Mouse (Mus musculus) kidney, embryonic 16.5 days (tissue): ENCODE measurements around the gene Mgme1. TPM values are rescaled to one million over a fixed set of nuclear protein-coding genes. Genes with fewer than 3 reads are reported as not detected.

Source experiments
- ATAC-seq: fragments of 200-750 bp; cut with Nextera tagmentation; 2 replicates; pipeline ENCODE4 v1.8.0; 2017; ENCODE audit warnings: moderate TSS enrichment; ENCODE audit not compliant: low FRiP score, low TSS enrichment
- H3K27ac ChIP-seq: fragments of 300-500 bp; sonication (generic); 2 replicates; pipeline ENCODE4 v1.5.1; 2014; ENCODE audit warnings: low read length
- H3K27me3 ChIP-seq: fragments of 300-500 bp; sonication (generic); 2 replicates; pipeline ENCODE4 v1.6.1; 2014; ENCODE audit warnings: low read length, control low read depth, mixed read lengths; ENCODE audit not compliant: insufficient read depth
- H3K36me3 ChIP-seq: fragments of 300-500 bp; sonication (generic); 2 replicates; pipeline ENCODE4 v1.6.1; 2014; ENCODE audit warnings: low read length, control low read depth, mixed read lengths; ENCODE audit not compliant: insufficient read depth
- H3K4me1 ChIP-seq: fragments of 300-500 bp; sonication (generic); 2 replicates; pipeline ENCODE4 v1.6.1; 2014; ENCODE audit warnings: low read length, control low read depth, mixed read lengths; ENCODE audit not compliant: insufficient read depth
- H3K4me2 ChIP-seq: fragments of 300-500 bp; sonication (generic); replicated peaks from 2 replicates; pipeline ENCODE4 v1.6.1; 2014; ENCODE audit warnings: low read depth, low read length
- H3K4me3 ChIP-seq: fragments of 300-500 bp; sonication (generic); 2 replicates; pipeline ENCODE4 v1.5.1; 2014; ENCODE audit warnings: mild to moderate bottlenecking, low read length
- H3K9ac ChIP-seq: fragments of 300-500 bp; sonication (generic); replicated peaks from 2 replicates; pipeline ENCODE4 v1.6.1; 2014; ENCODE audit warnings: low read length
- H3K9me3 ChIP-seq: fragments of 300-500 bp; sonication (generic); 2 replicates; pipeline ENCODE4 v1.6.1; 2016; ENCODE audit warnings: low read length, control low read depth
- WGBS: fragments of 180-500 bp; shearing (Covaris S2); extraction: QIAGEN DNeasy Blood & Tissue Kit; methylation state at CpG from one replicate; pipeline ENCODE4 v1.1.7; 2014; 5-methylcytosine and 5-hydroxymethylcytosine counted together
- polyA plus RNA-seq: library from polyadenylated mRNA; unstranded; fragments of >200 nt; fragmentation: Nextera tagmentation; extraction: Ambion mirVana; gene quantifications from 2 replicates; pipeline ENCODE4 v1.2.1, GENCODE M21; 2015

Gene Mgme1
- polyA plus RNA-seq, 1 experiment from 2014 or later: 29.8 TPM

DNA sequence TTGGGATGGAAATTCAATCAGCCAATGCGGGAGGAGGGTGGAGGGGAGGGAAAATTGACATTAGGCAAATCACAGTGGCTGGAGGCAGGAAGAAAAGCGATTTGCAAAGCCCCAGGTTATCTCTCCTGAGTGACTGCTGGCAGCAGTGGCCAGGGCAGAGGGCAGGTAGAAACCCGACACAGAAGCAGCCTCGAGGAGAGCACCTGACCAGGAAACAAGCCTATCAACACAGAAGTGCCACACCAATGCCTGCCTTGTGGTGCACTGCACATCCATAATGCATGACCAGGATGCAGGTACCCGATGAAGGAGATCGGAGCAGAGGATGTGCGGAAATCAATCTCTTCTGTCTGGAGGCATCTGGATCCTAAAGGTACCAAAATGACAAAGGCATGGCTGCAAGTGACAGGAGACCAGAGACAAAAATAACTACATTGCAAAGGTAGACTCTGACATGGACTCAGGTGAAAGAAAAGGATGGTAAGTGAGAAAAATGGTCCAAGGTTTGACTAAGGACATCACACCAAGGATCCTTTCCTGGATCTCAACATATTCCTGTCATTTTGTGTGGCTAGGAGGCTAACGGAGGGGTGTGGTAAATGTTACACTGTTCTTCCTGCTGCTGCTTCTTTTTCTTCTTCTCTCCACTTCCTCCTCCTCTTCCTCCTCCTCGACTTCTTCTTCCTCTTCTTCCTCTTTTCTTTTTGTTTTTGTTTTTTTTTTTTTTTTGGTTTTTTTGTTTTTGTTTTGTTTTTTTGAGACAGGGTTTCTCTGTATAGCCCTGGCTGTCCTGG, 33.5 kb upstream of the Mgme1 start:
- ATAC-seq: no peak
- WGBS: 49% methylated on average over 9 of the region's 9 CpGs

DNA sequence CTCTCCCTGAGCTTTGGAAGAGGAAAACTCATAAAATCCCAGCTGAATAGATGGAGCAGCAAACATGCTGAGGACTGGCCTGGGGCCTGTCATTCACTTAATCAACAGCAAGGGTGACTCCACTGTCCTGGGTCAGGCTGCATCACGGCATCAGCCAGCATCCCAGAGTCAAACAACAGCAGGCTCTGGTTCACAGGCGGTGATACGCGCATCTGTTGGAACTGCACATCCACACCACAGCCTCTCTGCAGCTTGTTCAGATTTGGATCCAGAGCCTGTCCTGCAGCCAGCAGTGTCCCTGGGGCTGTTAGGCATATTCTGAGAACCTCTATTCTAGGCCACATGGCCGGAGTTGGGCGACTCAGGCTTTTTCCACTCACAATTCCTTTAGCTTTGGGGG, 32.1 kb upstream of the Mgme1 start:
- no peak overlapping the region for H3K9ac ChIP-seq
- WGBS: 75% methylated on average over 6 of the region's 6 CpGs
- 0 out of 2 replicates have a peak, but pooled peaks cover 2% of the 10 kb centered on the region for H3K4me1 ChIP-seq
- no peaks in the 10 kb centered on the region for H3K36me3 ChIP-seq
- no peaks in the 10 kb centered on the region for H3K27me3 ChIP-seq
- peaks cover 4% of the 10 kb centered on the region; the same call in 1 of the 2 replicates for H3K9me3 ChIP-seq
- no peak overlapping the region for H3K4me2 ChIP-seq
- H3K27ac ChIP-seq: no peak overlapping the region
- no peak for ATAC-seq
- H3K4me3 ChIP-seq: no peak overlapping the region

More for the DNA sequence above, 33.5 kb upstream of the Mgme1 start:
- Histone ChIP-seq H3K4me2 (no peak overlapping the region), H3K27ac (no peak overlapping the region), H3K9ac (no peak overlapping the region), H3K4me3 (no peak overlapping the region), H3K4me1 (0 out of 2 replicates have a peak, but pooled peaks cover 2% of the 10 kb centered on the region), H3K36me3 (no peaks in the 10 kb centered on the region), H3K27me3 (no peaks in the 10 kb centered on the region), H3K9me3 (peaks cover 4% of the 10 kb centered on the region; the same call in 1 of the 2 replicates)

GRCm38 (mm10) chr2:144239318-144239717, 31.1 kb upstream of the Mgme1 start:
- no peaks in the 10 kb centered on the region for H3K27me3 ChIP-seq
- 74% methylated on average over 2 of the region's 2 CpGs for WGBS
- ATAC-seq: no peak

DNA sequence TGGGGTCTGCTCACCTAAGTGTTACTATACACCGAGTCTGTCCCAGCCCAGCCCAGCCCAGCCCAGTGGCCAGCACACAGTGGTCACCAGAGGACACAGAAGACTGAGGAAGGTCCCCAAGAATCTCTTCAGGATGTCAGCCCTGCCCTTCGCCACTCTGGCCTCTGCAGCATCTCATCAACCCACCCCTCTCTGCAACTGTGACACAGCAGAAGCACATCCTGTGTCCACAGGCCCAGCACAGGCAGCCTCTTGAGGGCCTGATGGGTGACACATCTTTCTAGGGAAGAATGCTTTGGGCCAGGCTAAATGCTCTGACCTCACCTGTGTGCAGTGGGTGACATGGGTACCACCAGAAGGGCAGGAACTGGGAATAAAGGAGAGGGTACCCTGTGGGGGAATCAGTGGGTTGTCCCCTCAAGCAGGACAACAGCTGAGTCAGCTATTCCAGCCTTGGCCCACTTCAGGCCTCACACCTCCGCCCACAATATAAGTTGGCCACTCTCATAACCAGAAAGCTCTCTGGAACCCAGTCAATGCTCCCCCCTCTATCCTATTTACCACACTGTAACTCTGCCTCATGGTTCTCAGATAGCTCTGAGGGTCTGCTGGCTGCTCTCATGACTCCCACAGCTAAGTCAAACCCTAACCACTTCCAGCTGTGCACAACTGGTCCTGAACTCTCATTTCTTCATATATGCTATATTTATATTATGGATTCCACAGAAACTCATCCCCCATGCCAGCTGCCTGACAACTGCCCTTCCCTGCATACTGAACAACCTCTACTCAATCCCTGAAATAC, 30.2 kb upstream of the Mgme1 start:
- WGBS: 82% methylated on average over 3 of the region's 3 CpGs
- H3K4me2 ChIP-seq: no peak overlapping the region
- no peak for ATAC-seq

More at GRCm38 (mm10) chr2:144239318-144239717, 31.1 kb upstream of the Mgme1 start:
- Histone ChIP-seq H3K27ac (no peak overlapping the region), H3K4me2 (no peak overlapping the region), H3K4me1 (0 out of 2 replicates have a peak, but pooled peaks cover 2% of the 10 kb centered on the region), H3K4me3 (no peak overlapping the region), H3K9me3 (peaks cover 4% of the 10 kb centered on the region; the same call in 1 of the 2 replicates), H3K9ac (no peak overlapping the region), H3K36me3 (no peaks in the 10 kb centered on the region; the same call in 1 of the 2 replicates)

DNA sequence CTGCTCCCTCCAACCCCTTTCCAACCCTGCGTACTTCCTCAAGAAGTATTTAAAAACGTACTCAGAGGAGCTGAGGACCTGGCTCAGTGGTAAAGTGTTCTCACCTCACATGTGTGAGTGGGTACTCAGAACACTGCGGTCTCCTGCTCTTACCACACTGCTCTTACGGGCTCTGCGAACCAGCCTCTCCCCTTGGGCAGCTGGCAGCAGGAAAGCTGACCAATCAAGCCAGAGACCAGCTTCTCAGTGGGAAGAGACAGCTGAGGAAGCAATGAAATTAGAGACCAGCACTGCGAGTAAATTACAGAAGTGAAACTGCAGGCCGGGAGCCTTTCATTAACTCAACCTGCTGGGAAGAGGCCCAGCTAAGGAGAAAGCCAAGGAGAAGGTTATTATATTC, 25.0 kb upstream of the Mgme1 start:
- 0 out of 2 replicates have a peak, but pooled peaks cover 5% of the 10 kb centered on the region for H3K4me1 ChIP-seq
- H3K36me3 ChIP-seq: peaks cover 13% of the 10 kb centered on the region
- no peak overlapping the region for H3K27ac ChIP-seq
- H3K9me3 ChIP-seq: no peaks in the 10 kb centered on the region
- peak; percentile 50; the same call in 1 of the 2 replicates for ATAC-seq
- H3K4me2 ChIP-seq: no peak overlapping the region
- no peak overlapping the region for H3K9ac ChIP-seq
- no peak overlapping the region for H3K4me3 ChIP-seq
- WGBS: 38% methylated on average over 7 of the region's 7 CpGs
- H3K27me3 ChIP-seq: no peaks in the 10 kb centered on the region

More for the DNA sequence above, 30.2 kb upstream of the Mgme1 start:
- H3K4me1 ChIP-seq: 0 out of 2 replicates have a peak, but pooled peaks cover 2% of the 10 kb centered on the region
- no peaks in the 10 kb centered on the region; the same call in 1 of the 2 replicates for H3K36me3 ChIP-seq
- no peak overlapping the region for H3K4me3 ChIP-seq
- no peaks in the 10 kb centered on the region for H3K27me3 ChIP-seq
- H3K9ac ChIP-seq: no peak overlapping the region
- no peak overlapping the region for H3K27ac ChIP-seq
- no peaks in the 10 kb centered on the region for H3K9me3 ChIP-seq

DNA sequence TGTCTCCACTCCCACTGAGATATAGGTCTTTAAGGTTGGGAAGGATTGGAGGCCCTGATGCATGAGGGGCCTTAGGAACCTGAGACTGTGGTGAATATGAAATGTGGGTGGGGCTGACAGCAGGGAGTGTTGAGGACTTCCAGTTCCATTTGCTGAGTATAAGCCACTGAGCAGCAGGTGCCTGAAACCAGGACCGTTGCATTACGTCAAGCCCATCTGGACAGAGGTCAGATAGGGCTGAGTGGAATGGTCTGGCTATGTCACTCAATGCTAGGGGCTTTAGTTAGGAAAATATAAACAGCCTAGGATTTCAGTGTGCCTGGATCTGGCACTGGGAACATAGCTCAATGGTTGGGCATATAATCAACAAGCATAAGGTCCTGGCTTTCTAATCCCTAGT, 24.2 kb upstream of the Mgme1 start:
- ATAC-seq: no peak
- Histone ChIP-seq H3K27me3 (no peaks in the 10 kb centered on the region), H3K9me3 (no peaks in the 10 kb centered on the region), H3K9ac (no peak overlapping the region), H3K4me3 (no peak overlapping the region), H3K4me1 (0 out of 2 replicates have a peak, but pooled peaks cover 5% of the 10 kb centered on the region), H3K4me2 (no peak overlapping the region), H3K36me3 (peaks cover 20% of the 10 kb centered on the region), H3K27ac (no peak overlapping the region)
- 31% methylated on average over 2 of the region's 2 CpGs for WGBS

GRCm38 (mm10) chr2:144247337-144247978, 23.0 kb upstream of the Mgme1 start:
- WGBS: 39% methylated on average over 5 of the region's 5 CpGs
- 0 out of 2 replicates have a peak, but pooled peaks have one; percentile 10 for ATAC-seq
- Histone ChIP-seq H3K36me3 (peaks cover 30% of the 10 kb centered on the region), H3K27me3 (no peaks in the 10 kb centered on the region), H3K4me1 (0 out of 2 replicates have a peak, but pooled peaks cover 5% of the 10 kb centered on the region), H3K9me3 (no peaks in the 10 kb centered on the region), H3K4me2 (no peak overlapping the region), H3K27ac (peak overlapping the region; percentile 48), H3K4me3 (no peak overlapping the region), H3K9ac (0 out of 2 replicates have a peak overlapping the region, but pooled peaks have one; percentile 2)

DNA sequence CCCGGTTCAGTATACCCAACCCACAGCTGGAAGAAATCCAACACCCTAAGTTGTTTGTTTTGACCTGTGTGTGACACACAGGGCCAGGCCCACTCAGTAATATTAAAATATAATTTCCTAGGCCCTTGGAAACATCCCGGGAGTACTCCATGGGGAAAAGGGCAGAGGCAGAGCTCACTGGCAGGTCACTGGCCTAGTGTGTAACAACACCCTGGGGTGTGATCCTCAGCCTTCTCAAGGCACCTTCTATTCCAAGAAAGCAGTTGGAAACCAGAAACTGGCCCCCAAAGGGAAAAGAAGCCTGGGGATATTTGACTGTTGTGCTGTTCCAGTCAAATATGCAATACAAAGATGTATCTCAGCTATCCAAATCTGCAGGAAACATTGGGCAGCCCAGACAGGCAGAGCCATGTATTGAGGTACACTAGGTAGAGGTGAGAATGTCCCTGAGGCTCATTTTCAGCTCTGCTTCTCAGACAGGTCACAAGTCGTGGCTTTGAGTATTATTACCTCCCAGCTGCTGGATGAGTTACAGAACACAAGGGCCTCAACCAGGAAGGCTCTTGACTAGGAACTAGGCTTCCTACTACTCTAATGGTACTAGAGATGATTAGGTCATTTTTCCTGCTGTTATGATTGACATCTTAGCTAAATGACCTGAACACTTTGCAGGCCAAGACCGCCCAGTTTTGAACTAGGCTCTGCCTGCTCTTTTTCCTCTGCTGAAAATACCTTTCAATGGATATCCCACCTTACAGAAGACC, 21.7 kb upstream of the Mgme1 start:
- no peak overlapping the region for H3K4me3 ChIP-seq
- ATAC-seq: no peak
- no peak overlapping the region for H3K4me2 ChIP-seq
- H3K27ac ChIP-seq: peak overlapping the region; percentile 13; the same call in 1 of the 2 replicates
- peaks cover 43% of the 10 kb centered on the region for H3K36me3 ChIP-seq
- H3K9me3 ChIP-seq: no peaks in the 10 kb centered on the region
- 27% methylated on average over 4 of the region's 4 CpGs for WGBS
- no peak overlapping the region for H3K9ac ChIP-seq
- H3K27me3 ChIP-seq: no peaks in the 10 kb centered on the region
- H3K4me1 ChIP-seq: 0 out of 2 replicates have a peak, but pooled peaks cover 5% of the 10 kb centered on the region

GRCm38 (mm10) chr2:144250111-144250510, 20.4 kb upstream of the Mgme1 start:
- H3K9ac ChIP-seq: no peak overlapping the region
- ATAC-seq: no peak
- peaks cover 52% of the 10 kb centered on the region for H3K36me3 ChIP-seq

More at GRCm38 (mm10) chr2:144250111-144250510, 20.4 kb upstream of the Mgme1 start:
- H3K9me3 ChIP-seq: no peaks in the 10 kb centered on the region
- 0 out of 2 replicates have a peak, but pooled peaks cover 5% of the 10 kb centered on the region for H3K4me1 ChIP-seq
- no peak overlapping the region for H3K27ac ChIP-seq
- H3K4me2 ChIP-seq: no peak overlapping the region
- H3K27me3 ChIP-seq: no peaks in the 10 kb centered on the region
- H3K4me3 ChIP-seq: no peak overlapping the region
